Mouse (Mus musculus): Measurements from ENCODE around the gene Cuta. TPM values are rescaled to one million over a fixed set of nuclear protein-coding genes. Genes with fewer than 3 reads are reported as not detected.

Gene Cuta
- polyA plus RNA-seq, 1 experiment from 2014 or later, result 170 TPM

GRCm38 (mm10) chr17:26941841-26942570 lies 2.6 kb upstream of the Cuta start:
- Histone ChIP-seq H3K27ac (peak overlapping the region; percentile 70; the same call in 1 of the 2 replicates), H3K4me1 (peaks cover 56% of the 10 kb centered on the region), H3K27me3 (no peaks in the 10 kb centered on the region), H3K9ac (peak overlapping the region; percentile 72), H3K9me3 (no peaks in the 10 kb centered on the region), H3K4me3 (peak overlapping the region; percentile 49), H3K36me3 (peaks cover 5% of the 10 kb centered on the region), H3K4me2 (replicated peaks) (peak overlapping the region; percentile 99)
- WGBS, result 8% methylated on average over 4 of the region's 4 CpGs
- no peak for ATAC-seq (ENCODE audit: low FRiP score, low read depth)

GRCm38 (mm10) chr17:26941031-26941789 lies 1.8 kb upstream of the Cuta start, which contains the start of gene Syngap1:
Gene Syngap1, plus strand, starts transcription at chr17:26941253.
- H3K36me3 ChIP-seq, result peaks cover 13% of the 10 kb centered on the region
- peak within 1 kb of the TSS; percentile 95 for H3K27ac ChIP-seq
- H3K9me3 ChIP-seq, result no peaks in the 10 kb centered on the region
- peaks cover 48% of the 10 kb centered on the region for H3K4me1 ChIP-seq
- peak within 1 kb of the TSS; percentile 67 for H3K4me3 ChIP-seq
- WGBS, result 1% methylated on average over 21 of the region's 24 CpGs
- no peaks in the 10 kb centered on the region for H3K27me3 ChIP-seq
- peak within 1 kb of the TSS; percentile 82 for H3K9ac ChIP-seq
- peak within 1 kb of the TSS; percentile 99 for H3K4me2 ChIP-seq (replicated peaks)
- no peak for ATAC-seq (ENCODE audit: low FRiP score, low read depth)

- WGBS, result 0% methylated on average over 3 of the region's 3 CpGs
- peak overlapping the region; percentile 67 for H3K4me3 ChIP-seq
- H3K27me3 ChIP-seq, result no peaks in the 10 kb centered on the region
- H3K9me3 ChIP-seq, result no peaks in the 10 kb centered on the region
- peaks cover 26% of the 10 kb centered on the region for H3K36me3 ChIP-seq
- H3K27ac ChIP-seq, result peak overlapping the region; percentile 95
- H3K4me1 ChIP-seq, result peaks cover 39% of the 10 kb centered on the region
- H3K9ac ChIP-seq, result peak overlapping the region; percentile 82
- H3K4me2 ChIP-seq (replicated peaks), result peak overlapping the region; percentile 99
- no peak for ATAC-seq (ENCODE audit: low FRiP score, low read depth)
Observed at GRCm38 (mm10) chr17:26939973-26940300, 568 bp upstream of the Cuta start.

- H3K9ac ChIP-seq, result peak overlapping the region; percentile 87
- H3K4me2 ChIP-seq (replicated peaks), result peak overlapping the region; percentile 99
- H3K27ac ChIP-seq, result peak overlapping the region; percentile 88
- no peaks in the 10 kb centered on the region for H3K9me3 ChIP-seq
- peaks cover 35% of the 10 kb centered on the region for H3K36me3 ChIP-seq
- no peak for ATAC-seq (ENCODE audit: low FRiP score, low read depth)
- WGBS, result under 1% methylated on average over 22 of the region's 22 CpGs
- H3K4me1 ChIP-seq, result peaks cover 49% of the 10 kb centered on the region
- H3K27me3 ChIP-seq, result no peaks in the 10 kb centered on the region
- peak overlapping the region; percentile 67 for H3K4me3 ChIP-seq
Observed at GRCm38 (mm10) chr17:26938731-26939130, 638 bp downstream of the Cuta start.

- Histone ChIP-seq H3K9ac (peak overlapping the region; percentile 87), H3K9me3 (no peaks in the 10 kb centered on the region), H3K27me3 (no peaks in the 10 kb centered on the region), H3K4me3 (peak overlapping the region; percentile 67), H3K4me2 (replicated peaks) (peak overlapping the region; percentile 99), H3K36me3 (peaks cover 35% of the 10 kb centered on the region), H3K4me1 (peaks cover 54% of the 10 kb centered on the region), H3K27ac (peak overlapping the region; percentile 88; the same call in 1 of the 2 replicates)
- no peak for ATAC-seq (ENCODE audit: low FRiP score, low read depth)
- WGBS, result 54% methylated on average over 16 of the region's 16 CpGs
Observed at GRCm38 (mm10) chr17:26937883-26938695, 1.3 kb downstream of the Cuta start.

- H3K4me3 ChIP-seq, result no peak overlapping the region
- H3K4me2 ChIP-seq (replicated peaks), result peak overlapping the region; percentile 99; the same call in 1 of the 2 replicates
- no peak overlapping the region for H3K9ac ChIP-seq
- no peaks in the 10 kb centered on the region for H3K9me3 ChIP-seq
- no peaks in the 10 kb centered on the region for H3K27me3 ChIP-seq
- 80% methylated on average over 15 of the region's 15 CpGs for WGBS
- H3K4me1 ChIP-seq, result peaks cover 49% of the 10 kb centered on the region
- ATAC-seq (ENCODE audit: low FRiP score, low read depth), result no peak
- no peak overlapping the region for H3K27ac ChIP-seq
- peaks cover 35% of the 10 kb centered on the region for H3K36me3 ChIP-seq
Observed at GRCm38 (mm10) chr17:26936921-26937695, 2.3 kb downstream of the Cuta start.

- 83% methylated on average over 12 of the region's 12 CpGs for WGBS
- Histone ChIP-seq H3K4me2 (replicated peaks) (no peak overlapping the region), H3K4me1 (peaks cover 47% of the 10 kb centered on the region)
Observed at GRCm38 (mm10) chr17:26936453-26936852, 2.9 kb downstream of the Cuta start.

GRCm38 (mm10) chr17:26935027-26935426 lies 4.3 kb downstream of the Cuta start:
- Histone ChIP-seq H3K4me2 (replicated peaks) (no peak overlapping the region), H3K36me3 (peaks cover 37% of the 10 kb centered on the region), H3K4me1 (peaks cover 37% of the 10 kb centered on the region), H3K27me3 (no peaks in the 10 kb centered on the region), H3K9me3 (no peaks in the 10 kb centered on the region), H3K4me3 (no peak overlapping the region), H3K9ac (no peak overlapping the region), H3K27ac (no peak overlapping the region)
- 88% methylated on average over 9 of the region's 9 CpGs for WGBS
- ATAC-seq (ENCODE audit: low FRiP score, low read depth), result no peak

More at GRCm38 (mm10) chr17:26936453-26936852, 2.9 kb downstream of the Cuta start:
- H3K9me3 ChIP-seq, result no peaks in the 10 kb centered on the region
- peaks cover 35% of the 10 kb centered on the region for H3K36me3 ChIP-seq
- no peak overlapping the region for H3K27ac ChIP-seq
- H3K9ac ChIP-seq, result 0 out of 2 replicates have a peak overlapping the region, but pooled peaks have one; percentile 13
- no peaks in the 10 kb centered on the region for H3K27me3 ChIP-seq
- no peak for ATAC-seq (ENCODE audit: low FRiP score, low read depth)
- no peak overlapping the region for H3K4me3 ChIP-seq

GRCm38 (mm10) chr17:26933885-26934827 lies 5.2 kb downstream of the Cuta start:
- WGBS, result 78% methylated on average over 16 of the region's 16 CpGs
- Histone ChIP-seq H3K9ac (peak overlapping the region; percentile 84), H3K4me1 (peaks cover 34% of the 10 kb centered on the region), H3K4me2 (replicated peaks) (peak overlapping the region; percentile 93), H3K9me3 (no peaks in the 10 kb centered on the region), H3K4me3 (peak overlapping the region; percentile 74), H3K27ac (peak overlapping the region; percentile 87; the same call in 1 of the 2 replicates), H3K27me3 (no peaks in the 10 kb centered on the region), H3K36me3 (peaks cover 45% of the 10 kb centered on the region)
- ATAC-seq (ENCODE audit: low FRiP score, low read depth), result no peak

GRCm38 (mm10) chr17:26933419-26933818 lies 6.0 kb downstream of the Cuta start:
- ATAC-seq (ENCODE audit: low FRiP score, low read depth), result peak; percentile 8; the same call in 1 of the 2 replicates
- Histone ChIP-seq H3K4me1 (peaks cover 30% of the 10 kb centered on the region), H3K9ac (peak overlapping the region; percentile 84), H3K27me3 (no peaks in the 10 kb centered on the region), H3K9me3 (no peaks in the 10 kb centered on the region), H3K4me3 (peak overlapping the region; percentile 74), H3K36me3 (peaks cover 51% of the 10 kb centered on the region), H3K4me2 (replicated peaks) (peak overlapping the region; percentile 93), H3K27ac (peak overlapping the region; percentile 87)
- 6% methylated on average over 13 of the region's 13 CpGs for WGBS
